Mouse (Mus musculus) G1E (cell line): ENCODE results near the gene March8.

ENCODE experiments used
- CTCF ChIP-seq: IDR thresholded peaks from 2 replicates; pipeline ENCODE4 v1.5.1; 2012; ENCODE audit warnings: low read depth, low read length, inconsistent platforms, mixed read lengths
- GATA2 ChIP-seq: IDR thresholded peaks from 2 replicates; pipeline ENCODE4 v1.6.1; 2012; ENCODE audit warnings: low read depth, low read length, inconsistent platforms, borderline replicate concordance
- POLR2AphosphoS5 ChIP-seq: IDR thresholded peaks from 2 replicates; pipeline ENCODE4 v1.6.1; 2012; ENCODE audit warnings: low read depth, low read length, inconsistent platforms; ENCODE audit not compliant: insufficient replicate concordance

DNA sequence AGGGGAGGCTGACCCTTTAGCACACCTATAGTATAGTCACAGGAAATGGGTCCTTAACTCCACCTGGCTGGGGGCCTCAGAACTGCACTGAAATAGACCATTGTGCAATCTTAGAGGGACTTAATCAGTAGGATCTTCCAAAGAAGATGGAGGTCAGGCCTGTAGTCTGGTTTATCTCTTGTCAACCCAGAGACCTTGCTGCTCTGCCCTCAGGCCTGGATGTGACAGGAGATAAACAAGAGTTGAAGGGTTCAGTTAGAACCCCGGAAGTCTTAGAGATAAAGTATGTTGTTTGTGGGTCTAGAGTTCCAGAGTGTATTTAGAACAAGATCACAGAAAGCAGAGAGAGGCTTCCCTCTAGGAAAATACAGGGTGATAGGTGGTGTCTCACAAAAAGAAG lies 118.7 kb downstream of the March8 start:
- TF ChIP-seq CTCF (no peak), POLR2AphosphoS5 (no peak), GATA2 (no peak)
